Mouse (Mus musculus) gonadal fat pad, adult 2 months (tissue): Measurements from ENCODE around the gene Btg1-ps2. TPM values are rescaled to one million over a fixed set of nuclear protein-coding genes. Genes with fewer than 3 reads are reported as not detected.
"Not testable (repeated sequence)": the region's sequence is repeated elsewhere in the genome, so short reads cannot be mapped to it uniquely, and the experiment has no call there.

Experiments used
- DNase-seq: peaks from one replicate; pipeline ENCODE4 v3.0.0-alpha.2; 2012; ENCODE audit warnings: low read depth
- polyA plus RNA-seq: library from polyadenylated mRNA; depleted of rRNA; stranded (reverse); fragments of >200 nt; gene quantifications from 2 replicates; pipeline ENCODE4 v1.2.3, GENCODE M21; 2012; rRNA removed

Btg1-ps2 gene
- polyA plus RNA-seq: not detected in 2 replicates

GRCm38 (mm10) chrX:38043014-38043413 lies at the start of gene Btg1-ps2:
TSS of gene Btg1-ps2 (minus strand) at chrX:38043114.
- not testable (repeated sequence) for DNase-seq

- DNase-seq: no peak
Observed at GRCm38 (mm10) chrX:38085041-38085440, 42.1 kb upstream of the Btg1-ps2 start, which contains the start of gene Rhox11. TSS of gene Rhox11 (minus strand) at chrX:38085141.

GRCm38 (mm10) chrX:38084226-38084625 lies 41.3 kb upstream of the Btg1-ps2 start:
- no peak for DNase-seq

- no peak for DNase-seq
Observed at GRCm38 (mm10) chrX:38066175-38066574, 23.3 kb upstream of the Btg1-ps2 start, which contains the start of gene Rhox10. TSS of gene Rhox10 (plus strand) at chrX:38066475.

DNA sequence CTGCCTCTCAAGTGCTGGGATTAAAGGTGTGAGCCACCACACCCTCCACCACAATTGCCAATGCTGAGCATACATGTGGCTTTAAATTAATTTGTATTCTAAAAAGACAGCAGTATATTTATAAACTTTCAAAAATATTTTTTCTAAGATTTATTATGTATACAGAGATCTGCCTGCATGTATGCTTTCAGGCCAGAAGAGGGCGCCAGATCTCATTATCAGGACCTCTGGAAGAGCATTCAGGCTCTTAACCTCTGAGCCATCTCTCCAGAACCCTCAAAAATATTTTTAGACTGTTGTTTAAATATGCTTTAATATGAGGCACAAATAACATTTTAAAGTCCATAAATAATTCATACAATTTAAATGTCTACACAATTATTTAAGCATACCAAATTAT lies 18.6 kb upstream of the Btg1-ps2 start:
- DNase-seq: no peak

DNA sequence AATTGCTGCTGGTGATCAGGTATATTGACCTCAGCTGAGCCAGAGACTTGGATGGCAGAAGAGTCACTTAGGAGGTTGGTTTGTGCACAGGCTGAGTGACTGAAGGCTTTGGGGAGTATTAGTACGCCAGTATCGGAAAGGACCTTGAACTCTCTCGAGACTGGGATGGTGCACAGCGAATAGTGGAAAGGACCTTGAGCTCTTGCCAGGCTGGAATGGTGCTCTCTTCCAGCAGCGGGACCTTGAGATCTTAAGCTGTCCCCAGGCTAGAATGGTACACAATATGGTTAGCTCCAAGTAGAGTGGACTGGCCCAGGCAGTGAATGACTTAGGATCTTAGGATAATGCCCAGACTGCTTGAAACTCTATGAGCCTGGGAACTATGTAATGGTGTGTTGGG lies 3.2 kb downstream of the Btg1-ps2 start:
- no peak for DNase-seq

DNA sequence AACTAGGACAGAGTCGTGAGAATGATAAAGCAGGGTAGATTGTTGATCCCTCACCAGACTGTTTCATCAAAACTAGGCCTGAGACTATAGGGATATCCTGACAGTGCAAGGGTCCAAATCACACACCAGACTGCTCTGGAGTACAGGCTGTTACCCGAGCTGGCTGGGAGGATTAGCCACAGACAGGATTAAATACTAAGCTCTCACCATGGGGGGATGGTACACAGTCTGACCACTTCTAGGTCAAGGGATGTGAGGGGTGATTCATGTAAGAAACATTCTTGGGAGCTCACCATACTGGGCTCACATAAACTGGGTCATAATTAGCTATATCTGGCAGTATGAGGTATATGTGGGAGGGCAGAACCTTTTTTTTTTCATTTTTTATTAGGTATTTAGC lies 9.1 kb downstream of the Btg1-ps2 start:
- no peak for DNase-seq

GRCm38 (mm10) chrX:38018597-38018996 lies 24.3 kb downstream of the Btg1-ps2 start, which contains the start of gene Btg1-ps1:
TSS of gene Btg1-ps1 (minus strand) at chrX:38018815.
- DNase-seq: not testable (repeated sequence)

DNA sequence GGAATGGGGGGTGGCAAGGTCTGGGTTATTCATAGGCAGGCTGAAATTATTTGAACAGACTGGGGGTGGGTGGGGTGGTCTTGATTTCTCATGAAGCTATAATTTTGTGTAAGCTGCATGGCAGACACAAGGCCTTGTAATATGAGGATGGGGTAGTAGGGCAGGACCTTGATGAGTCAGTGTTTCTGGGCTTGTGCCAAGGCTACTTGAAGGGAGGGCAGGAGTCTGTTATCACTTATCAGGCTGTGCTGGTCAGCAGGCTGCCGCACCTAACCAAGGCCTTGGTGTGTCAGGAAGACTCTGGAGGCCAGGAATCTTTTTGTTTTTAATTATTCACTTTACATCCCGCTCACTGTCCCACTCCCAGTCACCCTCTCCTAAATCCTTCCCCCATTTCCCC lies 34.2 kb downstream of the Btg1-ps2 start:
- DNase-seq: no peak

Other genes starting within 250 kb of the Btg1-ps2 start
- gene Rhox5, start 238.3 kb downstream of the Btg1-ps2 start, polyA plus RNA-seq: 1.2 and 1.4 TPM in 2 replicates
- gene Rhox6, start 216.2 kb downstream of the Btg1-ps2 start, polyA plus RNA-seq: not detected in 2 replicates
- gene Rhox7a, start 211.4 kb downstream of the Btg1-ps2 start, polyA plus RNA-seq: not detected in 2 replicates
- not detected in 2 replicates for gene Rhox8, start 164.2 kb downstream of the Btg1-ps2 start, polyA plus RNA-seq
- not detected in 2 replicates for gene Rhox7b, start 145.9 kb downstream of the Btg1-ps2 start, polyA plus RNA-seq
- gene Rhox9, start 141.3 kb downstream of the Btg1-ps2 start, polyA plus RNA-seq: not detected in 2 replicates
- not detected in 2 replicates for gene Btg1-ps1, start 24.3 kb downstream of the Btg1-ps2 start, polyA plus RNA-seq
- not detected in 2 replicates for gene Rhox10, start 23.4 kb upstream of the Btg1-ps2 start, polyA plus RNA-seq
- not detected in 2 replicates for gene Rhox11, start 42.0 kb upstream of the Btg1-ps2 start, polyA plus RNA-seq
- gene Rhox12, start 67.8 kb upstream of the Btg1-ps2 start, polyA plus RNA-seq: not detected in 2 replicates
- not detected in 2 replicates for gene Rhox13, start 78.1 kb upstream of the Btg1-ps2 start, polyA plus RNA-seq
- gene Zbtb33, start 146.7 kb upstream of the Btg1-ps2 start, polyA plus RNA-seq: 7.1 and 7.2 TPM in 2 replicates
- 3.5 and 4.1 TPM in 2 replicates for gene Tmem255a, start 209.3 kb upstream of the Btg1-ps2 start, polyA plus RNA-seq